Mouse (Mus musculus) testis, postnatal 14 days (tissue): ENCODE data around the gene Olfr209.
A peak's percentile ranks its signal among the peaks of the same experiment; 100 is the strongest.
"Not testable (repeated sequence)": the region's sequence is repeated elsewhere in the genome, so short reads cannot be mapped to it uniquely, and the experiment has no call there.

Source experiments
- DNase-seq: peaks from one replicate; pipeline ENCODE4 v3.0.0; 2021; ENCODE audit warnings: low spot score

Gene Olfr209

DNA sequence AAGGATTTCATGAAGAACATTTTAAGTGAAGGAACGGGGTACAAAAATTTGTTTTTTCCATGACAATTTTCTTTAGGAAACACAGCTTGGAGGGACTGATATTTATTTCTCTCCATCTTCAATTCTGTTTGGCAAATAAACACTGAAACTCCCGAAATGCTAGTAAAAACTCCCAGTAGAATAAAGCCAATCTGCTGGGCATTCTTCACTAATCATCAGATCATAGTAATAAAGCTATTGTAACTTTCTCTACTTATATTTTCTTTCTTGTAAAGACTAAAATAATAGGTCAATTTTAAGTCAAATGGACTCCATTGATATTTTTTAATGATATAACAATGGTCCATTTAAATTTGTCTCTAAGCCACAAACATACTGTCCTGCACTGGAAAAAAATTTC lies at the start of gene Olfr209:
TSS of gene Olfr209 (minus strand) at position 101 of the 400 bp plus-strand sequence.
- DNase-seq: no peak

GRCm38 (mm10) chr16:59413475-59413874 lies 49.7 kb upstream of the Olfr209 start:
- DNase-seq: peak; percentile 12

GRCm38 (mm10) chr16:59409800-59410199 lies 46.0 kb upstream of the Olfr209 start:
- DNase-seq: no peak

DNA sequence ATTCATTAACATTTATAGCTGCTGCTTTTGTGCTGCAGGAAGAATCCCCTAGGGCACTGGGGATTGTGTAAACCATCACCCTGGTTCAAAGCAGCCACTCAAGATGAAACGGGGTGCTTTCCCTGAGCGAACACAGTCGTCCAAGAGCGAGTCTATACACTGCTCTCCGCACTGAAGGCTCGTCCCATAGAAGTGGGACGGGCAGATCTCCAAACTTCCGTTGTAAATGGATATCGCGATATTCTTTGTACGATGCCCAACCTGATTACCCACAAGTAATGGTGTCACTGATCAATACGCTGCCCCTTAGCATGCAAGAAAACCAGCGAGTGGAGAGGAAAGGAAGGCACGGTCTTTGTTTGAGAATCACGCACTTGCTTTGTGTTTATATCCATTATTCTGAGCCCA lies 45.6 kb upstream of the Olfr209 start:
- no peak for DNase-seq

DNA sequence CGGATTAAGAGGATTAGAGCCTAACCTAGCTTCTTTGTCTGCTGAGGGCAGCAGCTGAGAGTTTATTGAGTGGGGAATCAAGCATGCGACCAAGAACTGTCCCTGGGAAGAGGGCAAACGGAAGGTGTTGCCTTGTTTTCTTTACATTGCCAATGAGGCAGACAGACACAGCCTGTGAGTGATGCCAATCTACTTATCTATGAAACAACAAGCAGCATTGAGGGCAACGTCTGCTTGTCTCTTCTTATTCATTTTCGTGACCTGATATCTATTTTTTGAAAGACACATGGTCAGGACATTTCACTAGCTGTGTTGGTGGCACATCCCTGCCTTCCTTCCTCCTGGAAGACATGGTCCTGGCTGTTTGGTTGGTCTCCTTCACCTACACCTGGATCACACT lies 43.2 kb upstream of the Olfr209 start, which contains the start of gene Gabrr3:
TSS of gene Gabrr3 (plus strand) at position 301 of the 400 bp plus-strand sequence.
- no peak for DNase-seq

- no peak for DNase-seq
Measured at GRCm38 (mm10) chr16:59404798-59405197, 41.0 kb upstream of the Olfr209 start.

GRCm38 (mm10) chr16:59403684-59404083 lies 39.9 kb upstream of the Olfr209 start:
- no peak for DNase-seq

DNA sequence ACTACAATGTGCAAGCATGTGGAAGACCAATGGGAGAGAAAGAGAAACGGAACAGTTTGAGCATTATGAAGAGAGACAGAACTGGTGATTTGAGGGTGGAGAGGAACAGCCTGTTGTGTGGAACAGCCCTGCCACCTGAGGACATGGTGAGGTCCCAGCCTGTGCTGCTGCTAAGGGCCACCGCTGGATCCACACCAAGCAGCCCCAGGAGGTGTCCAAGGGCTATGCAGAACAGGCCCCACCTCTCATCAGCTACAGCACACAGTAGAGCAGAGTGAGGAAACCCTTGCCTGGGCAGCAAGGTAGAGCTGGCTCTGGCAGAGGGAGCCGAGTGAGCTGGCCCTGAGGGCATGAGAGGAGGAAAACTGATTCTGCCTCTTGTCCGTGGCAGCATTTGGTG lies 38.2 kb upstream of the Olfr209 start:
- no peak for DNase-seq

- no peak for DNase-seq
Measured at GRCm38 (mm10) chr16:59401102-59401501, 37.3 kb upstream of the Olfr209 start.

- no peak for DNase-seq
Measured at GRCm38 (mm10) chr16:59393300-59393699, 29.5 kb upstream of the Olfr209 start.

DNA sequence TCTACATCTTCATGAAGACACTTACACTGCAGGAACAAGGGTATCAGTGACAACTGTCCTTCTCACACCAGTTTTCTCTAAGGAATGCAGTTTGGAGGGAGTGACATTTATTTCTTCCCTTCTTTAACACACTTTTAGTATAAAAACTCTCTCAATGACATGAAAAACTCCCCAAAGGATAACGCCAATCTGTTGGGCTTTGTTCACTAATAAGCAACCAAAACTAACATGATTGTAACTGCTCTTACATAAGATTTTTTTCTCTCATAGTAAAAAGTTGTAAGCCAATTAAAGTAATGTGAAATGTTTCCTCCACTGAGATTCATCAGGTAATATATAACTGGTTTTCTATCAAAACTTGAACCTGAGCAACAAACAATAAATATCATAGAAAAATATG lies 14.6 kb downstream of the Olfr209 start, which contains the start of gene Olfr206:
TSS of gene Olfr206 (minus strand) at position 101 of the 400 bp plus-strand sequence.
- DNase-seq: no peak

DNA sequence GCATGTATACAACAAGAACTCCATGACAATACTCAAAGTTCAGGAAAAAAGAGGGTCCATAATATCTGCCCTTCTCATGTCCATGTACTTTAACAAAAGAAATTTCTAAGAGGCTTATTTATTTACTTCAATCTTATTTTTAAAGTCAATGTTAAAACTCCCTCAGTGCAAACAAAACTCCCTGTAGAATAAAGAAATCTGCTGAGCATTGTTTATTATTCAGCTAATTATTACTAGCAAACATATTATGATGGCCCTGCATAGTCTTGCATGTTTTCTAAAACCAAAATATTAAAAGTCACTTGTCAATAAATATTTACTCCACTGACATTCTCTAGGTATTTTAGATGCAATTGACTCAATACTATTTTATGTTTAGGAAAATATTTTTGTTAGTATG lies 32.8 kb downstream of the Olfr209 start, which contains the start of gene Olfr205:
TSS of gene Olfr205 (minus strand) at position 101 of the 400 bp plus-strand sequence.
- no peak for DNase-seq

DNA sequence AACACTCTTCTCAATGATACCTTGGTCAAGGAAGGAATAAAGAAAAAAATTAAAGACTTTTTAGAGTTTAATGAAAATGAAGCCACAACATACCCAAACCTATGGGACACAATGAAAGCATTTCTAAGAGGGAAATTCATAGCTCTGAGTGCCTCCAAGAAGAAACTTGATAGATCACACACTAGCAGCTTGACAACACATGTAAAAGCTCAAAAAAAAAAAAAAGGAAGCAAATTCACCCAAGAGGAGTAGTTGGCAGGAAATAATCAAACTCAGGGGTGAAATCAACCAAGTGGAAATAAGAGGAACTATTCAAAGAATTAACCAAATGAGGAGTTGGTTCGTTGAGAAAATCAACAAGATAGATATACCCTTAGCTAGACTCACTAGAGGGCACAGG lies 40.5 kb downstream of the Olfr209 start:
- DNase-seq: not testable (repeated sequence)

DNA sequence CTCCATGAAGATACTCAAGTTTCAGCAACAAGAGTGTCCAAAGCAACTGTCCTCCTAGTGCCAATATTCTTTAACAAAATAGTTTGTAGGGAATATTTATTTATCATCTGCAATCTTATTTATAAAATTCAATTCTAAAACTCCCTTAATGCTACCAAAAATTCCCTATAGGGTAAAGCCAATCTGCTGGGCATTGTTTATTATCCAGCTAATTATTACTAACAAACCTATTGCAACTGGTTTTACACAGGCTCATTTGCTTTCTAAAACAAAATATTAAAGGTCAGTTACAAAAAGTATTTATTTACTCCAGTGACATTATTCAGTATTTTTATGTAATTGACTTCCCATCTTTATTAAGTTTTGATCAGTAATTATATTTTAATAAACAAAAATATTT lies 45.6 kb downstream of the Olfr209 start, which contains the start of gene Olfr204:
TSS of gene Olfr204 (minus strand) at position 101 of the 400 bp plus-strand sequence.
- DNase-seq: no peak
